Comparison of ENCODE assay signal across 8 mouse cellular contexts in the genomic region with DNA sequence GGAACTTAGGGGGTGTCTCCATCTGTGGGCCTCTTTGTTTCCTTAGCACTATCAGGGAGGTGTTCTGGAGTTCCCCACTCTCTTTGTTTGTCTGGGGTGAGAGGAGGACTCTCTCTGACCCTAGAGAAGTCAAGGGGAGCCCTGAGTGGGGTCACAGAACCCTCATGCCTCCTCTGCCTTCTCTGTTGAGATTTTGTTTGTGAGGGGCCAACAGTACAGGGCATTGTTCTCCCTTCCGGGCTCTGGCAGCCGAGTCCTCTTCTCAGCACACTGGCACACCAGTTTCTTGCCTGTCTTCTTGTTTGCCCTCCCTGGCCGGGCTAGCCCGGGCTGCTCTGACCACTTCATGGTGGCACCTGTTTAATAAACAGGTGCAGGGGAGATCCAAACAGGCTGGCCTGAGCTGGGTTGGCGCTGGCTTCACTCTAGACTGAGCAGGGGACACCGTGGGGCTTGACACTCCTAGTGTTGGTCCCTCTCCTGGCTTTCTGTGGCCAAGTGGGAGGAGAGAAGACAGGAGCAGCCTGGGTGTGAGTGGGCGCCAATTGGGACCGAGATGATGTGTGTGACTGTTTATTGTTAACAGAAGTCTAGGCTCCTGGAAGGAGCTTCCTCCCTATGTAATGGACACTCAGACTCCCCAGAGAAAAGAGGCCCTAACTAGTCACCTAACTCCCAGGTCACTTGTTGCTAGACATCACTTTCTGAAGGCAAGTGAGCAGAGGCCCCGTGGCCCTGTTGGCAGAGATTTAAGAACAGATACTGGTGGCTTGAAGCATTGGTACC. TPM values are rescaled to one million over a fixed set of nuclear protein-coding genes. Genes with fewer than 3 reads are reported as not detected.
DNase-seq lines count a peak whose midpoint lies in the region; ATAC-seq and TF ChIP-seq lines count a peak whose summit lies in the region.

No protein-coding gene starts in this region.

- intact Hi-C loops in left cerebral cortex, postnatal 25 days (cut with DNase I), result no loop called here

- no peaks in the 10 kb centered on the region for H3K27me3 ChIP-seq in kidney, adult 2 months (replicated peaks; ENCODE audit: control insufficient read depth, insufficient read depth, low read length)
- H3K27me3 ChIP-seq in embryonic facial prominence, embryonic 11.5 days (ENCODE audit: control insufficient read depth, insufficient read depth, low read length), result no peaks in the 10 kb centered on the region
- no peaks in the 10 kb centered on the region for H3K27me3 ChIP-seq in liver, embryonic 11.5 days (replicated peaks; ENCODE audit: control insufficient read depth, insufficient read depth, low read length)

- H3K4me2 ChIP-seq in embryonic facial prominence, embryonic 11.5 days (ENCODE audit: low read depth, low read length), result no peak overlapping the region
- peak overlapping the region; percentile 5 for H3K4me2 ChIP-seq in liver, embryonic 11.5 days

- H3K27ac ChIP-seq in kidney, adult 2 months (ENCODE audit: insufficient read depth, low read depth, low read length), result peak overlapping the region; percentile 44
- peak overlapping the region; percentile 15; the same call in 1 of the 2 replicates for H3K27ac ChIP-seq in bone marrow, adult 2 months (ENCODE audit: control insufficient read depth, insufficient read depth, low read depth, low read length, poor library complexity)
- no peak overlapping the region for H3K27ac ChIP-seq in embryonic facial prominence, embryonic 11.5 days (replicated peaks; ENCODE audit: low read depth, low read length)
- peak overlapping the region; percentile 11; the same call in 1 of the 2 replicates for H3K27ac ChIP-seq in liver, embryonic 11.5 days (ENCODE audit: low read depth, low read length)

- no peak overlapping the region; the same call in 1 of the 2 replicates for H3K9ac ChIP-seq in embryonic facial prominence, embryonic 11.5 days (replicated peaks; ENCODE audit: low read length)
- no peak overlapping the region; the same call in 1 of the 2 replicates for H3K9ac ChIP-seq in liver, embryonic 11.5 days (ENCODE audit: low read depth, low read length)

- no peaks in the 10 kb centered on the region for H3K9me3 ChIP-seq in embryonic facial prominence, embryonic 11.5 days (replicated peaks; ENCODE audit: control insufficient read depth, low read length)
- H3K9me3 ChIP-seq in liver, embryonic 11.5 days (ENCODE audit: control insufficient read depth, low read length), result no peaks in the 10 kb centered on the region

- H3K4me1 ChIP-seq in kidney, adult 2 months (ENCODE audit: control insufficient read depth, insufficient read depth, low read length), result peaks cover 23% of the 10 kb centered on the region
- peaks cover 2% of the 10 kb centered on the region for H3K4me1 ChIP-seq in bone marrow, adult 2 months (ENCODE audit: control insufficient read depth, insufficient read depth, low read length)
- H3K4me1 ChIP-seq in embryonic facial prominence, embryonic 11.5 days (ENCODE audit: control insufficient read depth, insufficient read depth, low read length), result 0 out of 2 replicates have a peak, but pooled peaks cover 3% of the 10 kb centered on the region
- H3K4me1 ChIP-seq in liver, embryonic 11.5 days (replicated peaks; ENCODE audit: control insufficient read depth, insufficient read depth, low read length), result peaks cover 34% of the 10 kb centered on the region

- 39% methylated on average over 9 of the region's 9 CpGs for WGBS in kidney, adult 2 months
- 48% methylated on average over 9 of the region's 9 CpGs for WGBS in bone marrow, adult 2 months
- 56% methylated on average over 9 of the region's 9 CpGs for WGBS in embryonic facial prominence, embryonic 11.5 days
- 67% methylated on average over 9 of the region's 9 CpGs for WGBS in liver, embryonic 11.5 days

- TF ChIP-seq POLR2A in kidney, adult 2 months (IDR thresholded peaks at IDR 0.05; ENCODE audit: low read depth, low read length), result no peak
- TF ChIP-seq POLR2A in bone marrow, adult 2 months (IDR thresholded peaks at IDR 0.05; ENCODE audit: borderline replicate concordance, control insufficient read depth, low read depth, low read length), result no peak

- ATAC-seq in embryonic facial prominence, embryonic 11.5 days (replicated peaks; ENCODE audit: insufficient number of reproducible peaks, low FRiP score, low TSS enrichment, low read depth), result 0 out of 2 replicates have a peak, but pooled peaks have one; percentile 15
- no peak; the same call in 1 of the 2 replicates for ATAC-seq in liver, embryonic 11.5 days (replicated peaks; ENCODE audit: low FRiP score)

- no peak for DNase-seq in kidney, adult 2 months
- no peak for DNase-seq in kidney, postnatal 14 days
- no peak for DNase-seq in embryonic facial prominence, embryonic 11.5 days (ENCODE audit: low spot score)
- DNase-seq in liver, embryonic 11.5 days (ENCODE audit: low spot score), result no peak
- no peak for DNase-seq in left cerebral cortex, postnatal 25 days (ENCODE audit: low spot score in 2 of 2)
- no peak for DNase-seq in adrenal gland, adult 2 months
- no peak for DNase-seq in layer of hippocampus, adult 9-11 months

- H3K4me3 ChIP-seq in kidney, adult 2 months (ENCODE audit: insufficient read depth, low read depth, low read length), result no peak overlapping the region
- no peak overlapping the region for H3K4me3 ChIP-seq in bone marrow, adult 2 months (replicated peaks; ENCODE audit: control insufficient read depth, low read depth, low read length)
- H3K4me3 ChIP-seq in embryonic facial prominence, embryonic 11.5 days (ENCODE audit: low read depth, low read length), result no peak overlapping the region
- no peak overlapping the region for H3K4me3 ChIP-seq in liver, embryonic 11.5 days (ENCODE audit: low read depth, low read length)

- H3K36me3 ChIP-seq in kidney, adult 2 months (ENCODE audit: control insufficient read depth, insufficient read depth, low read length), result no peaks in the 10 kb centered on the region; the same call in 1 of the 2 replicates
- H3K36me3 ChIP-seq in embryonic facial prominence, embryonic 11.5 days (replicated peaks; ENCODE audit: control insufficient read depth, insufficient read depth, low read depth, low read length), result no peaks in the 10 kb centered on the region
- no peaks in the 10 kb centered on the region for H3K36me3 ChIP-seq in liver, embryonic 11.5 days (ENCODE audit: control insufficient read depth, insufficient read depth, low read length)

- TF ChIP-seq CTCF in kidney, adult 2 months (conservative IDR thresholded peaks at IDR 0.05; ENCODE audit: insufficient read depth, insufficient read length, low read depth, low read length), result no peak
- TF ChIP-seq CTCF in bone marrow, adult 2 months (IDR thresholded peaks at IDR 0.05; ENCODE audit: control insufficient read depth, insufficient read depth, low read length), result no peak

RNA-seq across cellular contexts. Expression of a gene that starts 6.9 kb away (rescaled TPM):
- 148 and 174 TPM in 2 replicates for polyA plus RNA-seq in kidney, adult 2 months (2012; rRNA removed)
- polyA plus RNA-seq in bone marrow, adult 2 months (2011; ENCODE audit: insufficient read depth, insufficient read length, low replicate concordance, missing spikeins), result 16.6 and 20.4 TPM in 2 replicates
- 2.6 and 3.2 TPM in 2 replicates for polyA plus RNA-seq in embryonic facial prominence, embryonic 11.5 days (2014; fragmentation: Nextera tagmentation; extraction: Ambion mirVana)
- polyA plus RNA-seq in liver, embryonic 11.5 days (2014; fragmentation: Nextera tagmentation; extraction: Ambion mirVana), result 5.5 and 7.8 TPM in 2 replicates
- total RNA-seq in left cerebral cortex, postnatal 25 days (2021), result 10 to 100 TPM; 50.3 to 59.4 TPM
- 10 to 100 TPM; 21.2 to 38.3 TPM for total RNA-seq in adrenal gland, adult 2 months (2021)
- 28.2 and 28.7 TPM in 2 replicates for polyA plus RNA-seq in adrenal gland, adult 2 months (2012; rRNA removed)

RNA-seq across cellular contexts. Expression of a gene that starts 25.0 kb away (rescaled TPM):
- polyA plus RNA-seq in kidney, adult 2 months (2012; rRNA removed), result 13.3 and 17.3 TPM in 2 replicates
- 3.9 and 8.4 TPM in 2 replicates for polyA plus RNA-seq in bone marrow, adult 2 months (2011; ENCODE audit: insufficient read depth, insufficient read length, low replicate concordance, missing spikeins)
- 2.7 and 3.3 TPM in 2 replicates for polyA plus RNA-seq in embryonic facial prominence, embryonic 11.5 days (2014; fragmentation: Nextera tagmentation; extraction: Ambion mirVana)
- 7.0 and 7.8 TPM in 2 replicates for polyA plus RNA-seq in liver, embryonic 11.5 days (2014; fragmentation: Nextera tagmentation; extraction: Ambion mirVana)
- 1 to 10 TPM; 1.7 to 2.1 TPM for total RNA-seq in left cerebral cortex, postnatal 25 days (2021)
- total RNA-seq in adrenal gland, adult 2 months (2021), result 1 to 10 TPM; 7.5 to 7.8 TPM
- polyA plus RNA-seq in adrenal gland, adult 2 months (2012; rRNA removed), result 27.4 and 33.5 TPM in 2 replicates

RNA-seq across cellular contexts. Expression of a gene that starts 28.5 kb away (rescaled TPM):
- 19.3 and 19.8 TPM in 2 replicates for polyA plus RNA-seq in kidney, adult 2 months (2012; rRNA removed)
- 1.3 and 3.2 TPM in 2 replicates for polyA plus RNA-seq in bone marrow, adult 2 months (2011; ENCODE audit: insufficient read depth, insufficient read length, low replicate concordance, missing spikeins)
- 0.18 and 0.27 TPM in 2 replicates for polyA plus RNA-seq in embryonic facial prominence, embryonic 11.5 days (2014; fragmentation: Nextera tagmentation; extraction: Ambion mirVana)
- polyA plus RNA-seq in liver, embryonic 11.5 days (2014; fragmentation: Nextera tagmentation; extraction: Ambion mirVana), result 1.2 and 1.5 TPM in 2 replicates
- 1 to 10 TPM; 2.0 to 2.7 TPM for total RNA-seq in left cerebral cortex, postnatal 25 days (2021)
- total RNA-seq in adrenal gland, adult 2 months (2021), result 10 to 100 TPM; 12.1 to 13.2 TPM
- polyA plus RNA-seq in adrenal gland, adult 2 months (2012; rRNA removed), result 8.8 and 10.0 TPM in 2 replicates

RNA-seq across cellular contexts. Expression of a gene that starts 49.5 kb away (rescaled TPM):
- polyA plus RNA-seq in kidney, adult 2 months (2012; rRNA removed), result 43.8 and 60.3 TPM in 2 replicates
- polyA plus RNA-seq in bone marrow, adult 2 months (2011; ENCODE audit: insufficient read depth, insufficient read length, low replicate concordance, missing spikeins), result 76.6 and 102 TPM in 2 replicates
- polyA plus RNA-seq in embryonic facial prominence, embryonic 11.5 days (2014; fragmentation: Nextera tagmentation; extraction: Ambion mirVana), result 83.0 and 84.2 TPM in 2 replicates
- polyA plus RNA-seq in liver, embryonic 11.5 days (2014; fragmentation: Nextera tagmentation; extraction: Ambion mirVana), result 63.2 and 65.1 TPM in 2 replicates
- total RNA-seq in left cerebral cortex, postnatal 25 days (2021), result 100 to 1,000 TPM; 330 to 346 TPM
- total RNA-seq in adrenal gland, adult 2 months (2021), result 100 to 1,000 TPM; 185 to 186 TPM
- 42.6 and 97.6 TPM in 2 replicates for polyA plus RNA-seq in adrenal gland, adult 2 months (2012; rRNA removed)

RNA-seq across cellular contexts. Expression of a gene that starts 51.8 kb away (rescaled TPM):
- polyA plus RNA-seq in kidney, adult 2 months (2012; rRNA removed), result 88.0 and 92.7 TPM in 2 replicates
- 18.5 and 35.4 TPM in 2 replicates for polyA plus RNA-seq in bone marrow, adult 2 months (2011; ENCODE audit: insufficient read depth, insufficient read length, low replicate concordance, missing spikeins)
- polyA plus RNA-seq in embryonic facial prominence, embryonic 11.5 days (2014; fragmentation: Nextera tagmentation; extraction: Ambion mirVana), result 102 and 103 TPM in 2 replicates
- polyA plus RNA-seq in liver, embryonic 11.5 days (2014; fragmentation: Nextera tagmentation; extraction: Ambion mirVana), result 105 and 119 TPM in 2 replicates
- 100 to 1,000 TPM; 120 to 127 TPM for total RNA-seq in left cerebral cortex, postnatal 25 days (2021)
- 100 to 1,000 TPM; 132 to 162 TPM for total RNA-seq in adrenal gland, adult 2 months (2021)
- 43.2 and 58.6 TPM in 2 replicates for polyA plus RNA-seq in adrenal gland, adult 2 months (2012; rRNA removed)
